Mouse (Mus musculus) c-Kit-positive CD71-positive TER-119-positive erythroid progenitor cells, embryonic 14.5 days (primary cell): ENCODE measurements at regions not wholly inside any gene's neighbourhood (a gene's known extent, or its start where the extent isn't known, plus 50 kb on each side); places are given as distances from the start of the nearest gene placed in this dataset.

Experiments used
- DNase-seq: peaks from one replicate; pipeline ENCODE4 v3.0.0-alpha.2; 2013; ENCODE audit warnings: low spot score

GRCm38 (mm10) chr13:54847764-54848183 lies 58.6 kb downstream of the Tspan17 start:
- DNase-seq = no peak

DNA sequence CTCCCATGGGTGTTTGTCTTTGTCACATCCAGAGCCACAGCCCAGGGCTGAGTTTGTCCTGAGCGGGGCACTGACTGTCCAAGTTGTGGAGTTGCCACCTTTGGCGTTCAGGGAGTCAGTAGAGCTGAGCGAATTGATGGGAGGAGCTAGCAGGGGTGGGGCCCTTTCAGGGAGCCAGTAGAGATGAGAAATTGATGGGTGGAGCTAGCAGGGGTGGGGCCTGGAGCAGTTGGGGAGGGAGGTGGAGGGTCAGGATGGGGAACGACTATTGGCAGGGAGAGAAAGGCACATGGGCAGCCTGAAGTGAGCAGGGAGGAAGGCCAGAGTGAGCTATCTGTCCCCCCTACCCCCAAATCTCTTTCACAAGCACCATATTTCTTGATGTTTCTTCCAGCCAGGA lies 62.0 kb downstream of the Tspan17 start:
- DNase-seq = no peak

- DNase-seq = no peak
Observed at GRCm38 (mm10) chr13:54855333-54856238, 66.4 kb downstream of the Tspan17 start.

DNA sequence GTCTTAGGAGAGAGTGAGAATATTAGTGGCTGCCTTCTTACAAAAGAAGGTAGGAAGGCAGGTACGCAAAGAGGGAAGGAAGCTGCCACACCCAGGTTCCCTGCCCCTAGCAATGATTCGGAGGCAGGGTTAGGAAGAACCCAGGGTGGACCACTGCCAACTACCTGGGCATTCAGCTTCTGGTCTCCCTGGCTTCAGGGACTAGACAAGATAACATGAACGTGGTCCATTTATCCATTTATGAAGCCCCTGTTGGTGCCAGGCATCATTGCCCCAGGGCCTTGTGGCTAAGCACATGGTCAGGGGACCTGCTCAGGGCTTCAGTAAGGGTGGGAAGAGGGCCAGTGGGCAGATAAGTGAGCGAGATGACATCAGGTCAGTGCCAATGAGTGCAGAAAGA lies 73.8 kb downstream of the Tspan17 start:
- no peak for DNase-seq

GRCm38 (mm10) chr13:54864048-54864447 lies 74.9 kb downstream of the Tspan17 start:
- DNase-seq = no peak

GRCm38 (mm10) chr13:54872004-54872403 lies 77.2 kb upstream of the Unc5a start:
- DNase-seq = no peak

- DNase-seq = no peak
Observed at GRCm38 (mm10) chr13:54873882-54874281, 75.3 kb upstream of the Unc5a start.

DNA sequence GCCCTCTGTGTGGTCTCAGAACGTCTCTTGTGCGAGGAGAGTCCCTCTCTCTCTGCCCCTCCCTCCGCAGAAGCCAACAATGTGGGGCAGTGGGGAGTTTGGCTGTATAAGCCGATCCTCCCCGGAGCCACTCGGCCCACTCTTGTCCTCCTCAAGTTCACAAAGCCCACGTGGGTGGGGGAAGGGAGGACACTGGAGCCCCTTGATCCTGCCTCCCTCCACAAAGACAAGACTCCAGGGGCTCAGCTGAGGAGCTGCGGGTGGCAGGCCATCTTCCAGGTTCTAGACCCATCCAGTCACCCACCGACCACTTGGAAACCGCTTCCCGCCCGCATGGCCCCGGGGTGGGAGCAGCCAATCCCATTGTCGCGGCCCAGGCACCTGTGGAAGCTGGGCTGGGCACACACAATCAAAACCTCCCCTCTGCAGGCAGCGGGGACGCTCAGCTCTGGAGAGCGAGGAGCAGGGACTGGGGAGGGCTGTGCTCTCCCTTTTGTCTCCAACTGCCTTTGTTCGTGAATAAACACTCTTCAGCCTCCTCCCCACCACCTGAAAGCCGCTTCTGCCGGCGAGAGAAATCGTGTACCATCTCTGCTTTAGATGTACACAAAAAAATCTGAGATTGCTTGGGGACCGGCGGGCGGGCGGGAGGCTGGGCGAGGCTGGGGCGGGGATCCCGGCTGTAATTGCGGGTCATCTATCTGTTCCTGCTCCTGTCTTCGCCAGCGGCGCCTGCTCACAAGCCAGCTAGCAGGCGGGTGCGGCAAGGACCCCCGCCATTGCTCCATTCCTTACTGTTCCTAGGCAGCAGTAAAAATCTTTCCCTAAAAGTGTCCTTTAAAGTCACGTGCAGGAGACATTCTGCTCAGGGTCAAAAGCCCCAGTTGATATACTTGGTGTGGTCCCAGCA lies 74.7 kb upstream of the Unc5a start:
- DNase-seq = no peak

DNA sequence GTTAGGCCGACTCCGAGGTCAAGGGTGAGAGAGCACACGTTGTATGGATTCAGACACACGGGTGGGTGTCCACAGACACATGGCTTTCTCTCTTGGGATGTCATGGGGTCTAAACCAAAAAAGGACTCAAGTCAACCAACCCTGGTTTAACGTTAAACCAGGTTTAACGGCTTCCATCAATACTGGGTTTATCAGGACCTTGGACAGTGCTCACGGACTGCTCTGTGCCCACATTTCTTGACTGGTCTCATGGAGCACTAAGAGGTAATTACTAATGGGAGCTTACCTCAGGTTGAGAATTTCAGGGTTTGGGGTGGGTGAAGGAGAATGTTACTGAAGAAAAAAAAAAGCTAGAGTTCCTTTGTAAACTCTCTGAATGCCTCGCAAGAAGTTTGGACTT lies 72.7 kb upstream of the Unc5a start:
- DNase-seq = peak; percentile 6

GRCm38 (mm10) chr13:54877656-54878055 lies 71.6 kb upstream of the Unc5a start:
- DNase-seq = no peak

- DNase-seq = no peak
Observed at GRCm38 (mm10) chr13:54879325-54879724, 69.9 kb upstream of the Unc5a start.

GRCm38 (mm10) chr13:54880204-54880603 lies 69.0 kb upstream of the Unc5a start:
- no peak for DNase-seq

DNA sequence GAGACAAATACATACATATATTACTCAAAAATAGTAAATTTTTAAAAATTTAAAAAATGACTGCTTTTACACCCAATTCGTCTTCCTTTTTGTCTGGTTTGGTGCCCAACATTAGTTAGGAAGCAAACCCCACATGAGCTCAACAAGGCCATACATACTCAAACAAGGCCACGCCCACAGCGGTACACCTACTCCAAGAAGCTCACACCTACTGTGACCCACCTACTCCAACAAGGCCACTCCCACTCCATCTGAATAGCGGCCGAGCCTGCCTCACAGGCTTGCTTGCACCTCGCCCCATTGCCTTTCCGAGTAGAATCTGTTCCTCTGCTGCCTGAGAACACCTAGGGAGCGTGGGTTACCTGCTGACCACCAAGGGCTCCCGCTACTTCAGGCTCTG lies 66.4 kb upstream of the Unc5a start:
- no peak for DNase-seq

DNA sequence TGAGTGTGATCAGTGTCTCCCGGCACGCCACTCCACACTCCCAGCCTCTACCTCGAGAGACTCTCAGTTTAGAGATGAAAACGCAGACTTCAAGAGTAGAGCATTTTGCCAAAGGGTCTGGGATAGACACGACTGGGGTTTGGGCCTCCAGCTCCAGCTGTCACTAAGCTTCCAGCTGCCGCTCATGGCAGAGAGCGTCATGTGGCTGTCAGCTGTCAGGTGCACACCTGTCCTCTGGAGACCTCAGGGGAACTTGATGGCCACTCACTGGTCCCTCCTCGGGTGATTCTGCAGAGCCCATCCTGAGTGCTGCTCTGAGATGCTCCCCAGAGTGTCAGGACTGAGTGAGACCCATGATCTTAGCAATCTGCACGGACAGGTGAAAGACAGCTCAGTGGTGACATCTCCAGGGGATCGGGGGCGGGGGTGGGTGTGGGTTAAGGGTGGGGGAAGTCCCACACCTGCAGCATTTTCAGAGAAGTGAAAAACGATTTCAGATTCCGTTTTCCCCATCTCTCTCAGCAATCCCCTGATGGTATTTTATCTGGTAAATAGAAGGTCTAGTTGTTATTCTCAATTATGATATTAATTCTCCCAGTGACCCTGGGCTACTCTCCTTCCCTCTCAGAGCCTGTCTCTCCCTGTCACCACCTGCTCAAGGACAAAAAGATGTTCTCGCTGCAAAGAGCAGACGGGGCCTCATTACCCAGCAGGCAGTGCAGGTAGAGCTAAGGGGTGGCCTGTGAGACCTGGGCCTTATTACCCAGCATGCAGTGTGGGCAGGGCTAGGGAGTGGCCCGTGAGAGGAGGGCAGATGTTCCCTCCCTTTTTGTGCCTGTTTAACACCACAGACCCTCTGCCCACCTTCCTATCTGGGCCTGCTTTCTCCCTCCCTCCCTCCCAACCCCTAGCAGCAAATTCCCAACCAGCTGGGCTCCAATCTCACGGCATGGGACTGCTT lies 65.2 kb upstream of the Unc5a start:
- no peak for DNase-seq

GRCm38 (mm10) chr13:54884709-54885460 lies 64.3 kb upstream of the Unc5a start:
- no peak for DNase-seq

DNA sequence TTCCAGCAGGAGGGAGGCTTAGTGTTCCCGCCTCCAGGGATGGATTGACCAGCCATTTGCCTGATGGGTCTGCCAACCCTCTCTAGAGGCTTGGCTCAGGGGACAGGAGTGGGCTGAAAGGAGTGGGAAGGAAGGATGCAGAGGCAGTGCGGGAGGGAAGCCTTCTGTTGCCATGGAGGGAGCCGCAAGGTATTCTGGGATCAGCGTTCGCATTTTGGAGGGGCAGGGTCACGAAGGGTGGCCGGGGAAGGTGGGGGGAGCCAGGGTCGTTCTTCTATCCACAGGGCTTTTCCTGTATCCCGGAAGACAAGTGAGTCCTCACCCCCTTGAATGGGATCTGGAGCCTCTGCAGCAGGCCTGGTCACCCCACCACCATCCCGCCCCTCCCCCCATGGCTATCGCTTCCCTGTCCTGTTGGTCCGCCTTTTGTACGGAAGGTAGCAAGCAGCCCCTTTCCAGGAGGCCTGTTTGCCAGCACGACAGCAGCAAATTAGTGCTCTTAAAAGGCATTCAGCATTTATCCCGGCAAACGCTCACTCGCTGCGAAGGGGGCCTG lies 61.8 kb upstream of the Unc5a start:
- no peak for DNase-seq

GRCm38 (mm10) chr13:54888021-54888420 lies 61.2 kb upstream of the Unc5a start:
- no peak for DNase-seq

GRCm38 (mm10) chr13:54889684-54890399 lies 59.4 kb upstream of the Unc5a start:
- no peak for DNase-seq

- no peak for DNase-seq
Observed at GRCm38 (mm10) chr13:54892572-54892971, 56.6 kb upstream of the Unc5a start.

DNA sequence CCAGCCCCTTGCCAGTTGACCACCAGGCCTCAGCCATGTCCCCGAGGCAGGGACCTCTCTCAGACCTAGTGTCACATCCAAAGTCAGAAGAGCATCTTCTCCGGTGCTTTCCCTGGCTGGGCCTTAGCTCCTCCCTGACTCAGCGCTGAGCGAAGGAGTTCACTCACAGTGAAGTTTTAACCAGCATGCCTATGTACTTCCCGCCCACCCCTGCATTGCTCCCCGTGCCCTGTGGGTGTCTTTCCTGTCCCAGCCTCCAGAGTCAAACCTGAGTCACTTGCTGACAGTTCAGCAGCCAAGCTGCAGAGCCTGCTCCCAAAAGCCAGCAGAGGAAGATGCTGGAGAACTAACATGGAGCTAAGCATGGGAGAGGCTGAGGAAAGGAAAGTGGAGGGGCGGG lies 55.6 kb upstream of the Unc5a start:
- DNase-seq = no peak
